Mouse (Mus musculus) testis, adult 2 months (tissue): ENCODE measurements around the gene Mettl17.

Source experiments
- CTCF ChIP-seq: fragments of 200-500 bp; IDR thresholded peaks from 2 replicates; pipeline ENCODE4 v1.5.1; 2012; ENCODE audit warnings: low read depth, mild to moderate bottlenecking, inconsistent platforms, low read length, moderate library complexity; ENCODE audit not compliant: control insufficient read depth, insufficient read depth, insufficient replicate concordance
- POLR2A ChIP-seq: fragments of 200-500 bp; IDR thresholded peaks from 2 replicates; pipeline ENCODE4 v1.6.1; 2012; ENCODE audit warnings: low read depth, mild to moderate bottlenecking, inconsistent platforms, low read length, moderate library complexity; ENCODE audit not compliant: control insufficient read depth

GRCm38 (mm10) chr14:51932092-51933020 is 47.7 kb downstream of the Mettl17 start:
- TF ChIP-seq POLR2A (no peak), CTCF (no peak)
